Mouse (Mus musculus) forebrain, postnatal 0 days (tissue): ENCODE measurements around the gene Mrpl17. TPM values are rescaled to one million over a fixed set of nuclear protein-coding genes. Genes with fewer than 3 reads are reported as not detected.
A peak's percentile ranks its signal among the peaks of the same experiment; 100 is the strongest.

Source experiments
- ATAC-seq: fragments of 200-750 bp; cut with Nextera tagmentation; 2 replicates; pipeline ENCODE4 v1.8.0; 2017; ENCODE audit warnings: mild to moderate bottlenecking, moderate library complexity
- DNase-seq: peaks from one replicate; pipeline ENCODE4 v3.0.0-alpha.2; 2015
- H3K27ac ChIP-seq: fragments of 300-500 bp; sonication (generic); 2 replicates; pipeline ENCODE4 v1.5.1; 2014; ENCODE audit warnings: low read depth, mild to moderate bottlenecking, antibody characterized with exemption, low read length, moderate library complexity, mixed read lengths
- H3K27me3 ChIP-seq: fragments of 300-500 bp; sonication (generic); 2 replicates; pipeline ENCODE4 v1.6.1; 2014; ENCODE audit warnings: mild to moderate bottlenecking, low read length, mixed read lengths; ENCODE audit not compliant: insufficient read depth
- H3K36me3 ChIP-seq: fragments of 300-500 bp; sonication (generic); 2 replicates; pipeline ENCODE4 v1.6.1; 2014; ENCODE audit warnings: mild to moderate bottlenecking, moderate library complexity; ENCODE audit not compliant: insufficient read depth
- H3K4me1 ChIP-seq: fragments of 300-500 bp; sonication (generic); 2 replicates; pipeline ENCODE4 v1.6.1; 2014; ENCODE audit warnings: antibody characterized with exemption; ENCODE audit not compliant: insufficient read depth
- H3K4me2 ChIP-seq: fragments of 300-500 bp; sonication (generic); 2 replicates; pipeline ENCODE4 v1.6.1; 2014; ENCODE audit warnings: low read depth, mild to moderate bottlenecking, moderate library complexity
- H3K4me3 ChIP-seq: fragments of 300-500 bp; sonication (generic); 2 replicates; pipeline ENCODE4 v1.5.1; 2014; ENCODE audit warnings: low read depth, low read length, mixed read lengths
- H3K9ac ChIP-seq: fragments of 300-500 bp; sonication (generic); 2 replicates; pipeline ENCODE4 v1.6.1; 2014; ENCODE audit warnings: mild to moderate bottlenecking
- H3K9me3 ChIP-seq: fragments of 300-500 bp; sonication (generic); 2 replicates; pipeline ENCODE4 v1.6.1; 2016; ENCODE audit warnings: low read length
- CTCF ChIP-seq: sonication (generic); IDR thresholded peaks from 2 replicates; pipeline ENCODE4 v1.5.1; 2016; ENCODE audit warnings: antibody characterized with exemption, control low read depth, low read depth
- WGBS: fragments of 180-500 bp; shearing (Covaris S2); extraction: QIAGEN DNeasy Blood & Tissue Kit; methylation state at CpG from one replicate; pipeline ENCODE4 v1.1.7; 2014; 5-methylcytosine and 5-hydroxymethylcytosine counted together
- polyA plus RNA-seq: library from polyadenylated mRNA; unstranded; fragments of >200 nt; fragmentation: Nextera tagmentation; extraction: Ambion mirVana; gene quantifications from 2 replicates; pipeline ENCODE4 v1.2.1, GENCODE M21; 2015
- total RNA-seq: library from RNA; depleted of rRNA; stranded (reverse); fragments of >200 nt; gene quantifications from 2 replicates; pipeline ENCODE4 v1.2.3, GENCODE M21; 2014

Mrpl17 gene
- total and polyA plus RNA-seq, 2 experiments from 2014 or later: 15.0 to 192 TPM

GRCm38 (mm10) chr7:105776026-105776425 is 34.9 kb downstream of the Mrpl17 start:
- Histone ChIP-seq H3K27me3 (no peaks in the 10 kb centered on the region), H3K9ac (no peak overlapping the region), H3K27ac (no peak overlapping the region), H3K36me3 (peaks cover 52% of the 10 kb centered on the region), H3K4me1 (peaks cover 17% of the 10 kb centered on the region), H3K9me3 (no peaks in the 10 kb centered on the region), H3K4me2 (no peak overlapping the region), H3K4me3 (no peak overlapping the region)
- DNase-seq (no peak), ATAC-seq (no peak)
- WGBS: 77% methylated on average over 2 of the region's 2 CpGs
- no peak for TF ChIP-seq CTCF

- Histone ChIP-seq H3K4me2 (no peak overlapping the region), H3K36me3 (peaks cover 51% of the 10 kb centered on the region), H3K4me3 (no peak overlapping the region), H3K27me3 (no peaks in the 10 kb centered on the region), H3K27ac (no peak overlapping the region), H3K4me1 (peaks cover 17% of the 10 kb centered on the region), H3K9me3 (no peaks in the 10 kb centered on the region), H3K9ac (no peak overlapping the region)
- ATAC-seq (no peak), DNase-seq (no peak)
- no peak for TF ChIP-seq CTCF
- 34% methylated on average over 8 of the region's 8 CpGs for WGBS
Observed at GRCm38 (mm10) chr7:105774661-105775060, 36.2 kb downstream of the Mrpl17 start.

GRCm38 (mm10) chr7:105773041-105773440 is 37.9 kb downstream of the Mrpl17 start:
- Histone ChIP-seq H3K4me3 (no peak overlapping the region), H3K4me2 (no peak overlapping the region), H3K4me1 (peaks cover 13% of the 10 kb centered on the region), H3K27me3 (no peaks in the 10 kb centered on the region), H3K36me3 (peaks cover 54% of the 10 kb centered on the region), H3K9ac (no peak overlapping the region), H3K27ac (no peak overlapping the region), H3K9me3 (no peaks in the 10 kb centered on the region)
- WGBS: 87% methylated on average over 5 of the region's 5 CpGs
- TF ChIP-seq CTCF: no peak
- no peak for ATAC-seq
- DNase-seq: no peak

GRCm38 (mm10) chr7:105772331-105772730 is 38.6 kb downstream of the Mrpl17 start:
- H3K9ac ChIP-seq: no peak overlapping the region
- no peaks in the 10 kb centered on the region for H3K9me3 ChIP-seq
- peaks cover 61% of the 10 kb centered on the region for H3K36me3 ChIP-seq
- H3K27me3 ChIP-seq: no peaks in the 10 kb centered on the region
- WGBS: 96% methylated on average over 15 of the region's 15 CpGs
- DNase-seq (no peak), ATAC-seq (no peak)
- no peak overlapping the region for H3K27ac ChIP-seq
- H3K4me1 ChIP-seq: peaks cover 9% of the 10 kb centered on the region; the same call in 1 of the 2 replicates
- H3K4me3 ChIP-seq: no peak overlapping the region
- no peak for TF ChIP-seq CTCF
- no peak overlapping the region for H3K4me2 ChIP-seq

- 82% methylated on average over 3 of the region's 3 CpGs for WGBS
- Histone ChIP-seq H3K4me1 (0 out of 2 replicates have a peak, but pooled peaks cover 5% of the 10 kb centered on the region), H3K9me3 (no peaks in the 10 kb centered on the region), H3K27me3 (no peaks in the 10 kb centered on the region), H3K4me2 (no peak overlapping the region), H3K4me3 (no peak overlapping the region), H3K36me3 (peaks cover 73% of the 10 kb centered on the region), H3K9ac (no peak overlapping the region), H3K27ac (no peak overlapping the region)
- ATAC-seq (no peak), DNase-seq (no peak)
- TF ChIP-seq CTCF: no peak
Observed at GRCm38 (mm10) chr7:105769959-105770358, 40.9 kb downstream of the Mrpl17 start.

GRCm38 (mm10) chr7:105767729-105768165 is 43.2 kb downstream of the Mrpl17 start:
- ATAC-seq: peak; percentile 42
- no peak for TF ChIP-seq CTCF

GRCm38 (mm10) chr7:105764331-105764730 is 46.6 kb downstream of the Mrpl17 start:
- WGBS: 85% methylated on average over 11 of the region's 11 CpGs
- DNase-seq: no peak
- TF ChIP-seq CTCF: no peak
- Histone ChIP-seq H3K4me3 (no peak overlapping the region), H3K4me2 (no peak overlapping the region), H3K27ac (no peak overlapping the region), H3K27me3 (no peaks in the 10 kb centered on the region), H3K4me1 (0 out of 2 replicates have a peak, but pooled peaks cover 5% of the 10 kb centered on the region), H3K36me3 (peaks cover 81% of the 10 kb centered on the region), H3K9ac (no peak overlapping the region), H3K9me3 (no peaks in the 10 kb centered on the region)
- ATAC-seq: no peak

More at GRCm38 (mm10) chr7:105767729-105768165, 43.2 kb downstream of the Mrpl17 start:
- no peak overlapping the region for H3K4me2 ChIP-seq
- no peaks in the 10 kb centered on the region for H3K9me3 ChIP-seq
- H3K4me3 ChIP-seq: no peak overlapping the region
- 27% methylated on average over 6 of the region's 6 CpGs for WGBS
- H3K27ac ChIP-seq: no peak overlapping the region
- no peak overlapping the region for H3K9ac ChIP-seq
- H3K4me1 ChIP-seq: 0 out of 2 replicates have a peak, but pooled peaks cover 5% of the 10 kb centered on the region
- no peak for DNase-seq
- H3K36me3 ChIP-seq: peaks cover 91% of the 10 kb centered on the region
- H3K27me3 ChIP-seq: no peaks in the 10 kb centered on the region
